Mouse (Mus musculus): ENCODE measurements around the gene 4931417E11Rik.

4931417E11Rik gene

GRCm38 (mm10) chr6:73469567-73469966 is at the start of gene 4931417E11Rik:
Gene 4931417E11Rik (minus strand): TSS chr6:73469667.
- in situ Hi-C loops (cut with MboI, MseI), result no loop called here

GRCm38 (mm10) chr6:73517818-73518396 is 48.4 kb upstream of the 4931417E11Rik start:
- in situ Hi-C loops (cut with MboI, MseI), result no loop called here

DNA sequence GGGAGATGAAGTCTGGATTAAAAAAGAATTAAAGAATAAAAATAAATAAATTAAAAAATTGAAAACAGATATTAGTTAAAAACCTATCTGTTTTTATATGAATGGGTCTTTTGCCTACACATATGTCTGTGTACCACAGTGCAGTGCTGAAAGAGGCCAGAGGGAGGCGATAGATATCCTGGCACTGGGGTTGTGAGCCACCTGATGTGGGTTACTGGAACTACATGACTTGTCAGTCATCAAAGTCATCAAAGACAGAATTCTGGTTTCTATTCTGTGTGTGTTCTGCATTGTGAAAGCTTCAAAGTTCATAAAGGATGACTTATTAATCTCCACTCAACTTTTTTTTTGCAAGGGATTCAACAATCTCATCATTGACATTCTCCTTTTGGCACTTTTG is 43.4 kb upstream of the 4931417E11Rik start:
- in situ Hi-C loops (cut with MboI, MseI), result no loop called here

DNA sequence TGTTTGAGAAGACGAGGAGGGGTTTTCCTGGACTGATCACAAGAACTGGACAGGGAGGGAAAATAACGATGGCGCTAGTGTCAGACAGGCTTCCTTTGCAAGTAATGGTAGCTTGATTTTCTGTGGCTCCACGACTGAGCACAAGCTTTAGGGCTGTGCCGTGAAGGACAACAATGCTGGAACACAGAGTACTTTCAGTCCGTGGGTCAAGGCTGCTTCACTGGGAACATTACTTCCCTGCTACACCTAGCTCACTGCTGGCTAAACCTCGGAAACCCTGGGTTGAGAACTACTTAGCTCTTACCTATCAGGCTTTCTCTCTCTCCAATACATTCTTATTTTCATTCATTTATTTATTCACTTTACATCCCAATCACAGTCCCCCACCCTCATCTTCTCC is 30.2 kb upstream of the 4931417E11Rik start:
- in situ Hi-C loops (cut with MboI, MseI), result no loop called here

- in situ Hi-C loops (cut with MboI, MseI), result no loop called here
Observed at GRCm38 (mm10) chr6:73497321-73497720, 27.9 kb upstream of the 4931417E11Rik start.

DNA sequence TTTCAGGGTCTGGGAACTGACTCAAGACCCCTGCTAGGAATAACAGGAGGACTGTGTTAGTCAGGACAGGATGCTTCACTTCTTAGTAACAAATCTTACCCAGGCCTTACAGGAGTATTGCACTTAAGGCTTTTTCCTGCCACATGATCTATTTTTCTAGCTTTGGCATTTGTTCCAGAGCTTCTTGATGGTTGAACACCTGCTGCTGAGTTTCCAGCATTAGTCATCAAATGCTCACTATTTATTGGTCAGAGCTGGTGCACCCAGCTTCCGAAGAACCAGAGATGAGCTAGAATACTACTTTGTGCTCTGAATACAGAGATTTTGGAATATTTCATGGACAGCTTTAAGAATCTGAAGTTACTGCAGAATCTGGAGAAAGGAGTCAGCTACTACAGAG is 21.1 kb upstream of the 4931417E11Rik start:
- in situ Hi-C loops (cut with MboI, MseI), result no loop called here

GRCm38 (mm10) chr6:73485616-73486015 is 16.1 kb upstream of the 4931417E11Rik start:
- in situ Hi-C loops (cut with MboI, MseI), result no loop called here

DNA sequence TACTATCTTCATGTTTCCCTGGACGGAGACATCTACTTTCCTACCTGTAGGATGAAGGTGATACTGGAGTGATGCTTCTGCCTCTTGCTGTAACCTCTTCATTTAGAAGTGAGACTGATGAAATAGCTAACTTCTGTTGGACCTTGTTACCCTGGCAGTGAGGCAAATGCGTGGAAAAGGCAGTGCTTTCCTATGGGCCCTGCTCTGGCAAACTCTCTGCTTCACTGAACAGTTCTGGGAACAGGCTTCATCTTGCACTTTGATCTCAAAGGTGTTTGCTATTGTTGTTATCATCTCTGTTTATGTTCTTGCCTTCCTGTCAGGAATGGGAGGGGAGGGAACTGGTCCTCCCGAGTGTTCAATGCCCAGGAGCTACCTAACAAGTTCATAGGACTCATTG is 3.4 kb downstream of the 4931417E11Rik start:
- in situ Hi-C loops (cut with MboI, MseI), result no loop called here

DNA sequence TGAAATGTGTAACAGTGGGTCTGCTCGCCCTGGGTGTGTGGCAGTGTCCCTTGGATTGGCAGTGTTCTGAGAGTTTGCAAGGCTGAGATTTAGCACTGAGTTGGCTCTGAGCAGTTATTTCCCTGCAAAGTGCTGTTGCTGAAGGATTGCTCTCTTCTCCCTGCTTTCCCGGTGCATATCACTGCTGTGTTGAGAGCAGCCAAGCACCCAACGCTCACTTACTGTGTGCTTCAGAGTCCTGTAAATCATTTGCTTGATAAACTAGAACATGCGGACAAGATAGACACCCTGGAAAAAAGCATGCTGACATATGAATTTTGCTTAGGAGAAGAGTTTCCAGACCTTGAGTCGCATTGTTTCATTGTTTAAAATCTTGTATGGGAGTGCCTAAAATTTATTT is 6.9 kb downstream of the 4931417E11Rik start:
- in situ Hi-C loops (cut with MboI, MseI), result no loop called here

- in situ Hi-C loops (cut with MboI, MseI), result no loop called here
Observed at GRCm38 (mm10) chr6:73433912-73434311, 35.6 kb downstream of the 4931417E11Rik start.

- in situ Hi-C loops (cut with MboI, MseI), result no loop called here
Observed at GRCm38 (mm10) chr6:73428618-73429336, 40.7 kb downstream of the 4931417E11Rik start.

DNA sequence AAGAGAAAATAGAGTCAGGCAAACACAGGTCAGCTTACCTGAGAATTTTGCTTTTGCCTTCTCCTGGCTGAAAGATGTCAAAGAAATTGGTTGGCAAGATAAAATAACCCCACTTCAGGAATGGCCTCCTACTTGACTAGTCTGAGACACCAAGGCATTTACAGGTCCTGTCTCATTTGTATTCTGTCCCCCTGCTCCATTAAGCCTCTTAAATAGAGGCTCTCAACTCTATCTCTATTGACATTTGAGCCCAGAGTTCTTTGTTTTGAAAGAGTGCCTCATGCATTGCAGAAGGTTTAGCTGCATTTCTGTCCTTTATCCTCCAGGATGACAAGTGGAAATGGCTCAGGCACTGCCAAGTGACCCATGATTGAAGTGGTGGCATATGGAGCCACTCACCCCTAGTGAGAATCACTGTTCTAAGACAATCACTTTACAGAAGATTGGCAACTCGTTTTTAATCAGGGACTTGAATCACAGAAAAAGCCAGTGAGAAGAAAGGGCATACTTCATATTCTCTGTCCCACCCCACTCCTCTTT is 42.1 kb downstream of the 4931417E11Rik start:
- in situ Hi-C loops (cut with MboI, MseI), result no loop called here

Data from T-helper 17 cell (primary cell).